Mouse (Mus musculus) limb, embryonic 14.5 days (tissue): Measurements from ENCODE around the gene Atrnl1. TPM values are rescaled to one million over a fixed set of nuclear protein-coding genes. Genes with fewer than 3 reads are reported as not detected.

ENCODE experiments used
- ATAC-seq: fragments of 200-750 bp; cut with Nextera tagmentation; 2 replicates; pipeline ENCODE4 v1.8.0; 2017; ENCODE audit warnings: low read depth, moderate number of reproducible peaks, moderate TSS enrichment; ENCODE audit not compliant: low FRiP score
- DNase-seq: peaks from one replicate; pipeline ENCODE4 v3.0.0-alpha.2; 2015; ENCODE audit warnings: low spot score
- H3K27ac ChIP-seq: fragments of 300-500 bp; sonication (generic); replicated peaks from 2 replicates; pipeline ENCODE4 v1.5.1; 2014; ENCODE audit warnings: low read depth, mild to moderate bottlenecking, low read length, moderate library complexity, mixed read lengths
- H3K27me3 ChIP-seq: fragments of 300-500 bp; sonication (generic); 2 replicates; pipeline ENCODE4 v1.6.1; 2014; ENCODE audit warnings: low read length, mixed read lengths; ENCODE audit not compliant: control insufficient read depth, insufficient read depth
- H3K36me3 ChIP-seq: fragments of 300-500 bp; sonication (generic); 2 replicates; pipeline ENCODE4 v1.6.1; 2014; ENCODE audit warnings: mild to moderate bottlenecking, low read length, moderate library complexity, mixed read lengths; ENCODE audit not compliant: control insufficient read depth, insufficient read depth
- H3K4me1 ChIP-seq: fragments of 300-500 bp; sonication (generic); 2 replicates; pipeline ENCODE4 v1.6.1; 2014; ENCODE audit warnings: antibody characterized with exemption, low read length, mixed read lengths; ENCODE audit not compliant: control insufficient read depth, insufficient read depth
- H3K4me2 ChIP-seq: fragments of 300-500 bp; sonication (generic); replicated peaks from 2 replicates; pipeline ENCODE4 v1.6.1; 2014; ENCODE audit warnings: low read depth, mild to moderate bottlenecking, low read length, moderate library complexity; ENCODE audit not compliant: severe bottlenecking
- H3K4me3 ChIP-seq: fragments of 300-500 bp; sonication (generic); replicated peaks from 2 replicates; pipeline ENCODE4 v1.5.1; 2014; ENCODE audit warnings: low read length
- H3K9ac ChIP-seq: fragments of 300-500 bp; sonication (generic); 2 replicates; pipeline ENCODE4 v1.6.1; 2014; ENCODE audit warnings: mild to moderate bottlenecking, low read depth, low read length, moderate library complexity; ENCODE audit not compliant: severe bottlenecking
- H3K9me3 ChIP-seq: fragments of 300-500 bp; sonication (generic); 2 replicates; pipeline ENCODE4 v1.6.1; 2016; ENCODE audit warnings: low read length; ENCODE audit not compliant: control insufficient read depth
- POLR2A ChIP-seq: fragments of 200-500 bp; IDR thresholded peaks from 2 replicates; pipeline ENCODE4 v1.8.0; 2012; ENCODE audit warnings: inconsistent platforms, mild to moderate bottlenecking, moderate library complexity, borderline replicate concordance; ENCODE audit not compliant: insufficient read depth, insufficient read length; ENCODE audit errors: extremely low read depth
- WGBS: fragments of 180-500 bp; shearing (Covaris S2); extraction: QIAGEN DNeasy Blood & Tissue Kit; methylation state at CpG from one replicate; pipeline ENCODE4 v1.1.7; 2014; 5-methylcytosine and 5-hydroxymethylcytosine counted together
- polyA plus RNA-seq, 2 experiments: library from polyadenylated mRNA; depleted of rRNA in 1 of 2; stranded (reverse) in 1 of 2; unstranded in 1 of 2; fragments of >200 nt; fragmentation: Nextera tagmentation in 1 of 2; extraction: Ambion mirVana in 1 of 2; gene quantifications; 2 replicates each; pipeline versions ENCODE4 v1.2.1 to v1.2.3; 2012 to 2014

Atrnl1 gene
- polyA plus RNA-seq, 2 experiments: 7.7 to 19.9 TPM

DNA sequence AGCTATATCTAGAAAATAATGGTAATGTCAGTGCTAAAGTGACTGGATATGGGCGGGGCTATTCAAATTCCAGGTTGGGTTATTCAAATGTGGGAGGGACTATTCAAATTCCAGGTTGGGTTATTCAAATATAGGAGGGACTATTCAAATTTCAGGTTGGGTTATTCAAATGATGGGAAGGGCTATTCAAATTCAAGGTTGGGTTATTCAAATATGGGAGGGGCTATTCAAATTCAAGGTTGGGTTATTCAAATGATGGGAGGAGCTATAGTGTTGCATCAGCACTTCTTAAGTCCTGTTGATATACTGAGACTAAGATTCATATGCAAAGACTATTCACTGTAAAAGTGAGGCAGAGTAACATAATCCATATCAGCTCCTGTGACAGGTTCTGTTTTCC, 283.4 kb downstream of the Atrnl1 start:
- ATAC-seq: no peak
- WGBS: 32% methylated on average over 1 of the region's 1 CpGs

DNA sequence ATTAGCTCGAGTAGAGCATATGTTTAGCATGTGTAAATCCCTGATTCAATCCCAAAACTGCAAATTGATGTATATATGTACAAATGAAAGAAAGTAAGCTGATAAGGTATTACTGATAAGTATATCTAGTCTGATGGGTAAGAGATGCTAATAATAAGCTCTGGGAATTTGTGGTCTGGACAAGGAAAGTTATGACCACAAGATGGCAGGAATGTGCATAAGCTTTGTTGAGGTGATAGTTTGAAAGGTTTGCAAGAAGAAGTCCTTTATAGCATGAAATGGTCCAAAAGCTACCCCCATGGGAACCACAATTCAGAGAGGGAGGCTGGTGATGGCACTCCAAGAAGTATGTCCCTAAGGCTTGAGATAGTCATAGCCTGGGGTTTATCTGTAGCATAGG, 289.2 kb downstream of the Atrnl1 start:
- H3K4me1 ChIP-seq: no peaks in the 10 kb centered on the region
- DNase-seq (no peak), ATAC-seq (no peak)
- no peak overlapping the region for H3K9ac ChIP-seq
- H3K4me2 ChIP-seq: no peak overlapping the region
- H3K27ac ChIP-seq: no peak overlapping the region
- no peaks in the 10 kb centered on the region for H3K27me3 ChIP-seq
- no peak for TF ChIP-seq POLR2A
- no peaks in the 10 kb centered on the region for H3K36me3 ChIP-seq
- no peaks in the 10 kb centered on the region for H3K9me3 ChIP-seq
- H3K4me3 ChIP-seq: no peak overlapping the region
- 72% methylated on average over 1 of the region's 1 CpGs for WGBS

More for the DNA sequence above, 283.4 kb downstream of the Atrnl1 start:
- Histone ChIP-seq H3K4me1 (0 out of 2 replicates have a peak, but pooled peaks cover 4% of the 10 kb centered on the region), H3K4me3 (no peak overlapping the region), H3K27me3 (no peaks in the 10 kb centered on the region), H3K4me2 (no peak overlapping the region), H3K9me3 (no peaks in the 10 kb centered on the region), H3K27ac (no peak overlapping the region), H3K36me3 (no peaks in the 10 kb centered on the region), H3K9ac (no peak overlapping the region)
- DNase-seq: no peak
- TF ChIP-seq POLR2A: no peak

DNA sequence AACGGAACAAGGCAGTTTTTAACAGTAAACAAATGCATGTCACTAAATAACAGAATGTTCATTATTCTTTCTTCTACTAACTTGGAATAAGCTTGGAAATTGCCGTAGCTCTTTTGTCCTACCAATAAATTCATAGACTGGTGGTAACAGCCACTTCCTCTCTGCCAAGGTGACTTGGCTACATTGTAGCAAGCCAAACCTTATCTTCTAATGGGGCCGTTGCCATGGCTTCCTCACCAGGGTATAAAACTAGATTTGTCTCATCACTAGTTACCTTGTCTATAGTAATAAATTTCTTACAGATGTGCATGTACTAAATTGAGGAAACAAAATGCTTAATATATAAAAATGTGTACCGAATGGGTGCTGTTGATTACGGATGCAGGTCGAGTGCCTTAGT, 298.6 kb downstream of the Atrnl1 start:
- Histone ChIP-seq H3K36me3 (no peaks in the 10 kb centered on the region), H3K4me2 (no peak overlapping the region), H3K9me3 (no peaks in the 10 kb centered on the region), H3K9ac (no peak overlapping the region), H3K4me1 (0 out of 2 replicates have a peak, but pooled peaks cover 3% of the 10 kb centered on the region), H3K4me3 (no peak overlapping the region), H3K27me3 (no peaks in the 10 kb centered on the region), H3K27ac (no peak overlapping the region)
- TF ChIP-seq POLR2A: no peak
- ATAC-seq (no peak), DNase-seq (no peak)
- 86% methylated on average over 6 of the region's 6 CpGs for WGBS

DNA sequence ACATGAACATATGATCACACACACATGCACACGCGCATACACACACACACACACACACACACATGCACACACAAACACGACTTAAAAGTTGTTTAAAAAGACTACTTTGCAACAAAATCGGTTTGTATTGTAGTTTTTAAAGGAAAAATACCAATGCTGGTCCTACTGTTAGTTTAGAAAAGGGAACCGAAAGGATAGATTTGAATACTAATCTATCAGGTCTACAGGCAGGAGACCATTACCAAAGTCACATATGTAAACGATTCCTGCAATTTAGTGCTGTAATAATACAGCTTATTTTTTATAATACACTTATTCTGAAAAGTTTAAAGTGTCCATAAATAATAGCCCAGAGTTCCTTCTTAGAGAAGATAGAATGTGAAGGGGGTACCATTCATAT, 299.8 kb downstream of the Atrnl1 start:
- Histone ChIP-seq H3K27ac (no peak overlapping the region), H3K4me1 (0 out of 2 replicates have a peak, but pooled peaks cover 3% of the 10 kb centered on the region), H3K27me3 (no peaks in the 10 kb centered on the region), H3K36me3 (no peaks in the 10 kb centered on the region), H3K4me3 (no peak overlapping the region), H3K9me3 (no peaks in the 10 kb centered on the region), H3K9ac (no peak overlapping the region), H3K4me2 (no peak overlapping the region)
- TF ChIP-seq POLR2A: no peak
- no peak for DNase-seq
- 87% methylated on average over 6 of the region's 6 CpGs for WGBS
- no peak for ATAC-seq

DNA sequence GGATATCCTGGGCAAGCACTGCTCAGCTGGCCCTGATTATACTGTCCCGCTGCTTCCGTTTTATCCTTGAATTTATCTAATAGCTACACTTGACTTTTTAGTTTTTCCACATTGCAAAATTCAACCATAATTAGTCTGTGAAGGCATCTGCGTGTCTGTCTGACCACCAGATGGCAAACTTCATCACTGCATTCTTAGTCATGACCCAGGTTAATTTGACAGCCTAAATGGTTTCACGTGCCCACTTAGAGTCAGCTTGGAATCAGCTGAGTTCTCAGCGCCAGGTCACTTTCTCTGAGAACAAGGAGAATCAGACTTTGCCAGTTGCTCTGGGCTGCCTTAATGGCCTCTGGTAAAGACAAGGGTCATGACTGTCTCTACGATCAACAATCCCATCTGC, 305.5 kb downstream of the Atrnl1 start:
- no peak for TF ChIP-seq POLR2A
- ATAC-seq (no peak), DNase-seq (peak; percentile 11)
- Histone ChIP-seq H3K36me3 (no peaks in the 10 kb centered on the region), H3K4me1 (0 out of 2 replicates have a peak, but pooled peaks cover 3% of the 10 kb centered on the region), H3K27me3 (no peaks in the 10 kb centered on the region), H3K4me2 (no peak overlapping the region), H3K9me3 (peaks cover 5% of the 10 kb centered on the region; the same call in 1 of the 2 replicates), H3K27ac (no peak overlapping the region), H3K4me3 (no peak overlapping the region), H3K9ac (no peak overlapping the region)
- 59% methylated on average over 6 of the region's 6 CpGs for WGBS

DNA sequence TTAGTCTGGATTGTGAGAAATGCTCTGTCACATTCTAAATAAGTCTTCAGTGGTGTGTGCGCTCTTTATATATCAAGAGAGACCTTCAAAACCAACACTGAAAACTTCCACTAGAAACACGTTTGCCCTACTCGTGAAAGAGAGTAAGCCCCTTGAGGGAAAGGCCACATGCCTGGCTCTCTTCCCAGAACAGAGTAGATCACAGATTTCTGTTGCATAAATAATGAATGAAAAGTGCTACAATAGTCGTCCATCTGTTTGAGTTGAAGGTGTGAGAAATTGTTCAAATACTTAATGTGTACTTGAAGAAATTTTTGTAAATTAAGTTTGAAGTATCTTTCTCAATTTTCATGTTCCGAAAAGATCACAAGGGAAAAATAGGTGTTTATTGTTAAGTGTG, 312.2 kb downstream of the Atrnl1 start:
- Histone ChIP-seq H3K4me1 (no peaks in the 10 kb centered on the region; the same call in 1 of the 2 replicates), H3K4me2 (no peak overlapping the region), H3K9ac (no peak overlapping the region), H3K36me3 (no peaks in the 10 kb centered on the region), H3K27ac (no peak overlapping the region), H3K4me3 (no peak overlapping the region), H3K27me3 (no peaks in the 10 kb centered on the region), H3K9me3 (peaks cover 5% of the 10 kb centered on the region; the same call in 1 of the 2 replicates)
- WGBS: 56% methylated on average over 5 of the region's 5 CpGs
- DNase-seq (peak; percentile 10), ATAC-seq (no peak)
- no peak for TF ChIP-seq POLR2A
